Mouse (Mus musculus) MEL-GATA-1-ER (cell line): Measurements from ENCODE around the gene Svep1.
A peak's percentile ranks its signal among the peaks of the same experiment; 100 is the strongest.

Source experiments
- DNase-seq: peaks from one replicate; pipeline ENCODE4 v3.0.0-alpha.2; 2012; ENCODE audit warnings: low read depth; ENCODE audit errors: extremely low read depth

The Svep1 gene

DNA sequence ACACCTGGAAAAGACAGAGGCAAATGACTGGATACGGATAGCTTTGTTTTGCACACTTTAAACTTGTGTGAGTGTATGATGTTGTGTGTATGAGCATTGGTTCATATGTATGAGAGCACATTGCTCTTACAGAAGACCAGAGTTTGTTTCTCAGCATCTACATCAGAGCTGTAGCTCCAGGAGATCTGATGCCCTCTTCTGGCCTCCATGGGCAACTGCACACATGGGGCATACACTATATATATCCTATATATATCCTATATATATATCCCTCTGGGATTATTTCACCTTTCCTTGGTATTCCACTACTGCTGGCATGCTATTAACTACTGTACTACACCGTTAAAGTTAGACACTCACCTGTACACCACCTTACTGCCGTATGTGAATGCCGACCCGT lies 122.5 kb downstream of the Svep1 start:
- DNase-seq, result no peak

DNA sequence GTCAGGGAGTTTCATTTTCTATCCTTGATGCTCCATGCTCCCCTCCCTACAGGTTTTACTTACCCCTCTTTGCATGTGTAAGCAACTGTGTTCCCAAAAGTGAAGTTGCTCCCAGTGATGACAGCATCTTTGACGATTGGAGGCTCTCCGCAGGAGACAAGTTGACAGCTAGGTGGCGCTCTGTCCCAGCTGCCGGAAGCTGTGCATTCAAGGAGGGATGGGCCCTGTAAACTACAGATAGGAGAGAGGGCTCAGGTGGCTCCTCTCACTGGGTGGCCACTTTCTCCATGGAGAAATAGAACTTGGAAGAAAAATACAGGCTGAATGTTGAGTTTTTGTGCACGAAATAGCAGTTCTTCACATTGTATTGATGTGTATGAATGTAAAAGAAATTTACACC lies 124.1 kb downstream of the Svep1 start:
- peak; percentile 25 for DNase-seq

DNA sequence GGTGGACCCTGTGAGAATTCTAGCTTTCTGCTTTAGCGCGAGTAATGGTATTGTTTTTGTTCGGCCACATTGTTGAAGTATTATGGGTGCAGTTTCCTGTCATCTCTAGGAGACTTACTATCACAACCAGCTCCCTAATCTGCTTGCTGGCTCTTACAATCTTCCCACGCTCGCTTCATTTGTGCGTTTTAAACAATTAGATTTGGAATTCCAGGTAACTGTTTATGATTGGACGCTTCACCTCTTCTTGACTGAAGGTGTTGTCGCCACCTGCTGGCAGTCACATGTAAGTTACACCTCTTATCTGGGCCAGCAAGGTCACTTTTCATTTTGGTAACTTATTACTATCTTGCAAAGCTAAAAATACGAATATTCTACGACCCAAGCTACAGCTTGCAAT lies 127.0 kb downstream of the Svep1 start:
- peak; percentile 26 for DNase-seq

DNA sequence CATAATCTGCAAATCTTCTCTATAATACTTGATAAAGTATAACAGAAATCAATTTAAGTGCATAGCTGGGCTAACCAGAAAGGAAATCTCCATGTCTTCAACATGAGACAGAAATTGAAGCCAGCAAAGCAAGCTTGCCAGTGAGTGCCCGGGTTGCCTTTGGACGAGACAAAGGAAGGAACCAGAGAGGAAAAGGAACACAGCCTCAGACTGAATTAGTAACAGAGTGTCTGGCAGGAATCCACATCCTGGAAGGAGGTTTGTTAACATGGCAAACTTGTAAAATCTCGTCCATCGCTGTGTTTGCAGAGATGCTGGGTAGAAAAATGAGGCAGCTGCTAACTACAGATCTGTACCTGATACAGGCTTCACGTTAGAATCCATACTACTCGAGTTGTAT lies 128.7 kb downstream of the Svep1 start:
- DNase-seq, result no peak

DNA sequence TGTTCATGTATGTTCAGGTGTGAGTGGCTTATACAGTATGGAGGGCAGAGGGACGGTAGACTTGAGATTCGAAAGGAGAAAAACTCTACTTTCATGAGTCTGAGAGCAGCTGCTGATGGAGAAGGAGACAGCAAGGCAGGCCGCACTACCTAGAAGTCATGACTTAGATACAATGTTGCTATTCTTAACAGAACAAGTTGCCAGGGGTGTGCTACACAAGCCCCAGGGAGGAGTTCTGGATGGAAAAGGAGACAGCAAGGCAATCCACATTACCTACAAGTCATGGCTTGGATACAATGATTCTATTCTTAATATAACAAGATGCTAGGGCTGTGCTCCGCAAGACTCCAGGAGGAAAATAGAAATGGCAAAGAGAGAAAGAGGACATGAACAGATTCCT lies 129.1 kb downstream of the Svep1 start:
- no peak for DNase-seq

DNA sequence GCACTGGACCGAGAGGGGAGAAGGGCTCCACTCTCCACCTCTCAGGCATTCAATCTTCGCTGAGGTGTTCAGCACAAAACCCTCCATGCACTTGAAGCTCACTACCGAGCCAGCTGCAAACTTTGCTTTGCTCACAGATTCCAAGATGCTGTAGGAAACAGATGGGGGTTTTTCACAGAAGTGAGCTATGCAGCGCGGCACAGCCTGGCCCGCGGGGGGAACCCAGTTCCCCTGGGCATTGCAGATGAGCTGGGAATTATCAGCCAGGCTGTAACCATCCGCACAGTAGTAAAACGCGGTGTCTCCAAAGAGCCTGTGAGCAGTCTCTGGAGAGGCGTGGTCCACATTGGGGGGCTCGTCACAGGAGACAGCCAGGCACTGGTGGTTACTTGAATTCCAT lies 133.8 kb downstream of the Svep1 start:
- no peak for DNase-seq

DNA sequence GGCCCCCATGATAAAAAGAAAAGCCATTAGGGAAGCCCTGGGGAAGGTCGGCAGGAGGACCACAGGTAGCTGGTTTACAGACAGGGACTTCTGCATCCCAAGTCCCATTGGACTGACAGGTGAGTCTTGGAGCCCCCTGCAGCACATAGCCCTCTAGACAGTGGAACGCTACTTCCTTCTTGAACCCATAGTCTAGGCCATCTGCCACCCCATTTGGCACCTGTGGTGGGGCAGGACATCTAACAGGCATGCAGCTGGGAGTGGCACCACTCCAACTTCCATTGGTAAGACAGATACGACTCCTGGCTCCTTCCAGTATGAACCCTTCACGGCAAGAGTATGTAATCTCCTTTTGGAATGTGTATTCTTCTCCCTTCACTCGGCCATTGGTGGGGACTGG lies 137.8 kb downstream of the Svep1 start:
- DNase-seq, result no peak

DNA sequence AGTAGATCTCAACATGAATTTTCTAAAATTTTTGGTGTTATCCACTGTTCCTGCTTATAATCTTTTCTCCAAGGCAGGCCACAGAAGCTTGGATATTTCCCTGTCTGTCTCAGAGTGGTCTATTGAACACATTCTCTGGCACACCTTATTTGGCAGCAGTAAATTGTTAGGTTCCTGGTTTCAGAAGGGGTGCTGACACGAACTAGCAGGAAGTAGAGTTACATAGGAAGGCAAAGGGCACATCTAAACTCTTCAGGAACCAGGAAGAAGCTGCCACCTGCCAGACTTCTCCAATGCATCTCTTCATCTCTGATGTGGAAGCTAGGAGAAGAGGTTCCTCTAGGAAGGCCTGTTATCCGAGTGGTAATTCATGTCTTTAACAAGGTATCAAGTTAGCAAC lies 141.9 kb downstream of the Svep1 start:
- no peak for DNase-seq

DNA sequence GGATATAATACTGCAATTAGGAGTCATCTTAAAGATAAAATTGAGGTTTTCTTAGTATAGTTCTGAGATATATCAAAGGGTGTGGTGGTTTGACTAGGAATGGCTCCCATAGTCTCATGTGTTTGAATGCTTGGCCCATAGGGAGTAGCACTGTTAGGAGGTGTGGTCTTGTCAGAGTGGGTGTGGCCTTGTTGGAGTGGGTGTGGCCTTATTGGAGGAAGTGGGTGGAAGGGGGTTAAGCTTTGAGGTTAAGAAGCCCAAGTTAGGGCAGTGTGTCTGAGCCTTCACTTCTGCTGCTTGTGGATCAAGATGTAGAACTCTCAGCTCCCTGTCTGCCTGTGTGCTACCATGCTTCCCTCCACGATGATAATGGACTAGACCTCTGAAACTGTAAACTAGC lies 143.7 kb downstream of the Svep1 start:
- no peak for DNase-seq

DNA sequence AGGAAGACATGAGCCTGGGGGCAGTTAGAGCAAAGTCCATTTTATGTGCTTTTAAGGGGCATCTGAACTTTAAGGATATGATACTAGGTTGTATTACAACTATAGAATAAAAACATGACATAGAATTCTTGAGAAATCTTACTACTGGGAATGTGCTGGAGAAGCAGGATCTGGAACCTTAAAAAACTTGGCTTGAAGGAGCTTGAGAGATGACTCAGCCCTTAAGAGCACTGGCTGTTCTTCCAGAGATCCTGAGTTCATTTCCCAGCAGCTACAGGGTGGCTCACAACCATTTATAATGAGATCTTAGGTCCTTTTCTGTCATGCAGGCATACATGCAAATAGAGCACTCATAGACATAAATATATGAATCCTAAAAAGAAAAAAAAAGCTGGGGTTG lies 151.0 kb downstream of the Svep1 start:
- no peak for DNase-seq

DNA sequence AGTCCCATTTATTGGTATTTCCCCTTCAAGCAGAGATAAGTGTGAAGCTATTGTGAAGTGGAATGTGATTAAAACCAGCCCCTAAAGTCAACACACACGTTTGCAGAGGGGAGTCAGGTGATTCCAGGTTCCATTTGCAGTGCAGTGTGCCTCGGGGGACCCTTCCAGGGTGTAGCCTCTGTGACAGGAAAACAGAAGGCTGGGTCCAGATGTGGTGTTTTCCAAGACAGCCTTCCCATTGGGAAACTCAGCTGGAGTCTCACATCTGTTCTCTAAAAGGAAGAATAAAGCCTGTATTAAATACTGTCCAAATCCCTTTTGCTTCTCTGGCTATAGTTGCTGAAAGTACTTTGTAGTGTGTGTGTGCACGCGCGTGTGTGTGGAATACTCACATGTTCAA lies 152.2 kb downstream of the Svep1 start:
- DNase-seq, result no peak

DNA sequence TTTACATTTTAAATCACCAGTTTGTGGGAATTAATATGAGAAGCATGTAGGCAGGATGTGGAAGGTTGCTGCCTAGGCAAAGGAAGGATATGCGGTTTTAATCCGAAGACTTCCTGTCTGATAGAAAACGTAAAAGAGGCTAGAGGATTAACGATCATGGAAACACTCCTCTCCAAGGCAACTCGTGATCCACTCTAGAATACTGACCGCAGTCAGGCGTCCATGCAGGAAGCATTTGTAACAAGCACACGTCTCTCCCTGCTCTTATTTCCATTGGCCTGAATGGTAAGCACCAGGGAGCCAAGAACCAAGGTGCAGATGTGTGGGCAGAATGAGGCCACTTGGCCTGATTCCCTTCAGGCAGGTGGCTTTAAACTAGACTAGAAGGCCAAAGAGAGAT lies 155.9 kb downstream of the Svep1 start:
- no peak for DNase-seq

DNA sequence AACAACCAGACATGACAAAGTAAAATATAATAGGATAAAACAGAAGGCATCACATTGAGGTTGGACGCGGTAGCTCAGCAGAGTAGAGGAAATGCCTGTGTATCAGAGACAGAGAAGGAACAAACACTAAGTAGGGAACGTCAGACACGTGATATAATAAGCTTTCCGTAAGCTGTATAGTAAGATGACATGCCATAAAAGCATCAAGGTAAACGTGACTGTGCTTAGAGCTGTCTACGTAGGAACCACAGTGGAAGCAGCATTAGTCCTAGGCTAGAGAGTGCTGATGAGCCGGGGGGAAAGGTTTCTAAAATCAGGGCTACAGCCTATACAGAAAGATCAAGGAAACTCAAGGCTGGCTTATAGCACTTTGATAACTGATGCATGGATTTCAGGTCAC lies 156.4 kb downstream of the Svep1 start:
- DNase-seq, result no peak

DNA sequence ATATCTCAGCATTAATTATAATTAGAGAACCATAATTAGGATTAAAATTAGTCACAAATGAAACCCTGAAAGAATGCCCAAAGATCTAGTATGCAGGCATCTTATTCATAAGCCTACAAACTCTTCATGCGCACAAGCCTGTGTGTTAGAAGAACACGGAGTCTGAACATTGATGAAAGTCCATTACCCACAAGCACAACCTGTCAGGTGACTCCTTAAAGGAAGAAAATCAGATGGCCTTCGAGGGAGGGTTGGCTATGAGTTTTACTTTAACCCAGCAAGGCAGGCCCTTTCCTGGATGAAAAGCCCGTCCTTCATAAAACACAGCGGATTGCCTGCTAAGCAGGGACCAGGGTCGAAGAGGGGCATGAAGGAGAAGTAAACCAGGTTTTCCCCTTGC lies 161.8 kb downstream of the Svep1 start:
- no peak for DNase-seq

DNA sequence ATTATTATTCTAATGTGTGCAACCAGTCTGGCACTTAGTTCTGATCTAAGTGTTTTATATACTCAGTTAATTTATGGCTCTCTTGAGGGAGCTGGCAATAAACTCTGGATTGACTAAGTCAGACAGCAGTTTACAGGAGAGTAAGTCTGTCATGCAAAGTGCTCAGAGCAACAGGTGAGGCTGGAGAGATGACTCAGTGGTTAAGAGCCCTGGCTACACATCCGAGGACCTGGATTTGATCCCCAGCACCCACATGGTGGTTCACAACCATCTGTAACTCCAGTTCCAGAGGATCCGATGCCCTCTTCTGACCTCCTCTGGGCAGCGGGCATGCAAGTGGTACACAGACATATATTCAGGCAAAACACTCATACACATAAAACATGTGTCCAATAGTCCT lies 162.3 kb downstream of the Svep1 start:
- no peak for DNase-seq

DNA sequence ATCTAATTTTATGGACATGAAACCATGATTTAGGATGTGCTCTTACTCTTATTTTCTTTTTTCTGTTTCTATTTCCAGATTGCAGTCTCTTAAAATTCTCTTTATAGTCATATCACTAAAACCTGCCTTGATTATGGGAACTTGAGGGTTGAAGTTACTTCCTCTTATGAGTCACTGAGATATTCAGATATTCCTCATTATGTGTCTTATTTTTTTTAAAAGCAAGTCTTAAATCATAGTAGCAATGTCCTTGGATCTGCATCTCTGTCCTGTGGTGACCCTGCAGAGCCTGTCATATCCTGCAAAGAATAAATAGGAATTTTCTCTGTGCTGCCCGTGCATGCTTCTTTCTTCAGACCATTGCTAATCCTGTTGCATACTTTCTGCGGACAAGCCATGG lies 166.6 kb downstream of the Svep1 start:
- peak; percentile 2 for DNase-seq

DNA sequence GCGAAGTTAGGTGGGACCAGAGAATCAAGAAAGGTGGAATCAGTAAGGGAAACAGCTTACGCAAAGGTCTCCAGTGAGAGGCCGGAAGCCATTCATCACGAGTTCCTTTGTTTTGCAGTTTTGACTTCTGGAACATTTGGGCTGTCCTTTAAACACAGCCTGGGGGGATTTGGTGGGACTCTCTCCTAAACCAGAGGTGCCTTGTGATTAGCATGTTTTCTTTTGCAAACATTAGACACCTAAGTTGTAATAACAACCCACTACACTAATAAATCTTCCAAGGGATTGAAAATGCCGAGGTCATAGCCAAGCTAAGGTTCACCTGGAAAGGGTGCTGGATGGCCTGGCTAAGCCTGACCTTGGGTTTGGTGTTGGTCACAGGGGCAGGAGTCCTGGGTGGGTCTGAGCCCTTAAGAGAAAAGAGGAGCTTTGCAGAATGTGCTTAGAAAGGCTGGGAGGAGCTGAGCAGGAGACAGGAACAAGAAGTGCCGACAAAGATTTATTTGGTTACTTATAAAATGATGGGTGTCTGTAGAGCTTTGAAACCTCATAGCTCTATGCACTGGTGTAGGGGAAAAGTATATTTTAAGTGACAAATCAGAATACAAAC lies 169.5 kb downstream of the Svep1 start:
- DNase-seq, result no peak

DNA sequence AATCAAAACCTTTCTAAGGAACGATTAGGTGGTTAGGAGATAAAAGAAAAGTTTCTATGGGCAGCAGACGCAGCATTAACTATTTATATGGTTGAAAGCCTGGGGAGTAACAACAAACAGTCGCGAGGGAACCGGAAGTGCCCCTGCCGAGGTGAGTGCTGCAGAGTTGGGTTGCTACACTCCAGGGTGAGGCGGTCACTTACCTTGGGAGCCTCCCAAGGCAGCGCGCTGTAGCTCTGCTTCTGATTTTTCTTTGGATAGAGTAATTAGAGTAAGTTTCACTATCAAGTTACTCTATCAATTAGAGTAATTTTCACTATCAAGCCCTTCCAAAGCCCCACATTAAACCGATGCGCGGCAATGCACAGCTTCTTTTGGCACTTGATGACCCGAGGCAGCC lies 172.0 kb downstream of the Svep1 start:
- no peak for DNase-seq

DNA sequence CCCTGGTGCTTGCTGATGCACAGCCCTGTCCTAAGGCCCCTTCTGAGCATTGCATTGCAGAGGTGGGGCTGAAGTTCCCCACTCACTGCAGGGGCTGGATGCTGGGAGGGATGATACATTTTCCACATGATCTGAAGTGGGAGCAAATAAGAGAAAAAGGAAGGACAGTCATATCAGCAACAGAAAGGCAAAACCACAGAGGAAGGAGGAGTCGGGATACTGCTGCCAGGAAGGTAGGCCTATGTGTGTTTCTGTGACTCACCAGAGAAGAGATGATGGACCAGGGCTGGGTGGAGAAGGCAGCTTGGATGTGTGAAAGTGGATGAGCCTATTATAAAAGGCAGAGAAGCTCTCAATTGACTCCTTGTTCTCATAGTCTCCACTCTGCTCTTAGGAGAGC lies 173.9 kb downstream of the Svep1 start:
- no peak for DNase-seq

DNA sequence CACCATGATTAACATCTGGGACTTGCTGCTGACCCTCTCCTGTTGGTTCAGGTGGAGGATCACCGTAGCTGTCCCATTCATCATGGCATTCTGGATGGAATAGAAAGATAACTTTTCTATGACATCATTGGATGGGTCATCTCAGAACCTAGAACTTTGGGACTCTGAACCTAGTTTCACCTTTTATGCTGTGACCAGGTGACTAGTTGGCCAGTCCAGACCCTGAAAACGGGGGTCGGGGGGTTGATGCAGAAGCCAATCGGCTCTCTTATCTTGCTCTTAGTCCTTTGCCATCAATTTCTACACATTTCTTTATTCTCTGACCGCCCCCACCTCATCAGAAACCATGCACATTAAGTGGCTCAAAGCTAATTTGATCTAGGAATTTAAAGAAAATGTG lies 197.6 kb downstream of the Svep1 start, which contains the start of gene Txndc8:
TSS of gene Txndc8 (minus strand) at position 101 of the 400 bp plus-strand sequence.
- DNase-seq, result no peak

DNA sequence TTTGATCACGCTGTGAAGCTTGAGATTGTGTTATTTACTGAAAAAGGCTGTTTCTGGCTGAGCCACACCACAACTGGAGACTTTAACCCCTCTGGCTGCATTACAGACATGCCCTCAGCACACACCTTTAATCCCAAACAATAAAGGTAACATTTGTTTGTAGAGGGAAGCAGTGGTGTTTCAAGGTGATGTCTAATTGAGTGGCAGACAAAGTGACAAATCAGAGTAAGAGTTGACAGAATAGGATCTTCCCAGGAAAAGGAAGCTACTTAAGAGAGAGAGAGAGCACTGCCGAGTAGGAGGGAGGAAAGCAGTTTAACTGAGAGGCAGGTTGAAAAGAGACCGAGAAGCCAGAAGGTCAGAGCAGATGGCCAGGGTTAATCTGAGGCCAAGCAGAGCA lies 203.2 kb downstream of the Svep1 start:
- DNase-seq, result no peak
